Mouse (Mus musculus) C2C12 (cell line): ENCODE data around the gene Jam3.

Experiments
- CEBPB ChIP-seq: IDR thresholded peaks from one replicate; pipeline ENCODE4 v1.6.1; 2011; ENCODE audit warnings: low read depth, mild to moderate bottlenecking, control low read depth, moderate library complexity
- CTCF ChIP-seq: IDR thresholded peaks from one replicate; pipeline ENCODE4 v1.5.1; 2011; ENCODE audit not compliant: control insufficient read depth, insufficient read depth, insufficient read length
- MAX ChIP-seq: IDR thresholded peaks from one replicate; pipeline ENCODE4 v1.6.1; 2011; ENCODE audit warnings: mild to moderate bottlenecking, control low read depth
- MYOD1 ChIP-seq: IDR thresholded peaks from one replicate; pipeline ENCODE4 v1.6.1; 2011; ENCODE audit warnings: low read depth; ENCODE audit not compliant: control insufficient read depth, insufficient read length
- MYOG ChIP-seq: IDR thresholded peaks from one replicate; pipeline ENCODE4 v1.6.1; 2011; ENCODE audit not compliant: control insufficient read depth, insufficient read length; ENCODE audit errors: extremely low read depth
- USF1 ChIP-seq: IDR thresholded peaks from one replicate; pipeline ENCODE4 v1.6.1; 2011; ENCODE audit warnings: low read depth, mild to moderate bottlenecking, control low read depth, moderate library complexity

- no peak for TF ChIP-seq CEBPB
- TF ChIP-seq MAX, result no peak
- no peak for TF ChIP-seq CTCF
- TF ChIP-seq USF1, result no peak
- TF ChIP-seq MYOD1, result no peak
- TF ChIP-seq MYOG, result no peak
These were observed 19.8 kb downstream of the Jam3 start for GRCm38 (mm10) chr9:27135372-27135771.
